Mouse (Mus musculus) ES-Bruce4 (cell line): ENCODE measurements around the gene Dusp2. TPM values are rescaled to one million over a fixed set of nuclear protein-coding genes. Genes with fewer than 3 reads are reported as not detected.

ENCODE experiments used
- H3K27ac ChIP-seq: 2 replicates; pipeline ENCODE4 v1.5.1; 2012; ENCODE audit warnings: low read length, inconsistent platforms; ENCODE audit not compliant: insufficient read depth
- H3K27me3 ChIP-seq: 2 replicates; pipeline ENCODE4 v1.6.1; 2012; ENCODE audit warnings: mild to moderate bottlenecking, low read length, inconsistent platforms; ENCODE audit not compliant: control insufficient read depth, poor library complexity, insufficient read depth, severe bottlenecking
- H3K36me3 ChIP-seq: 2 replicates; pipeline ENCODE4 v1.6.1; 2012; ENCODE audit warnings: inconsistent platforms, mild to moderate bottlenecking, low read length, moderate library complexity; ENCODE audit not compliant: control insufficient read depth, poor library complexity, insufficient read depth, severe bottlenecking
- H3K4me1 ChIP-seq: one replicate; pipeline ENCODE4 v1.8.1; 2011; ENCODE audit warnings: low read length; ENCODE audit not compliant: control insufficient read depth, insufficient read depth
- H3K4me3 ChIP-seq: 2 replicates; pipeline ENCODE4 v1.5.1; 2011; ENCODE audit warnings: low read depth, mild to moderate bottlenecking, low read length
- H3K9ac ChIP-seq: 2 replicates; pipeline ENCODE4 v1.6.1; 2012; ENCODE audit warnings: low read depth, mild to moderate bottlenecking, inconsistent platforms; ENCODE audit not compliant: poor library complexity, severe bottlenecking
- H3K9me3 ChIP-seq: replicated peaks from 2 replicates; pipeline ENCODE4 v1.6.1; 2012; ENCODE audit warnings: mild to moderate bottlenecking, low read length, inconsistent platforms; ENCODE audit not compliant: control insufficient read depth, poor library complexity, insufficient read depth, severe bottlenecking
- CTCF ChIP-seq: IDR thresholded peaks from one replicate; pipeline ENCODE4 v1.8.1; 2011; ENCODE audit warnings: low read depth, low read length
- EP300 ChIP-seq: IDR thresholded peaks from 2 replicates; pipeline ENCODE4 v1.6.1; 2011; ENCODE audit warnings: low read depth, low read length; ENCODE audit not compliant: insufficient read depth
- POLR2A ChIP-seq: IDR thresholded peaks from one replicate; pipeline ENCODE4 v1.8.1; 2011; ENCODE audit warnings: low read length; ENCODE audit not compliant: insufficient read depth
- polyA plus RNA-seq: library from polyadenylated mRNA; stranded (reverse); fragments of >200 nt; gene quantifications from 2 replicates; pipeline ENCODE4 v1.2.4, GENCODE M21; 2011; ENCODE audit warnings: low read depth; ENCODE audit not compliant: missing spikeins, insufficient read depth, insufficient read length

Gene Dusp2
- polyA plus RNA-seq, 1 experiment = 0.61 TPM

- Histone ChIP-seq H3K9ac (no peak overlapping the region), H3K36me3 (no peaks in the 10 kb centered on the region), H3K4me1 (no peaks in the 10 kb centered on the region), H3K27ac (no peak overlapping the region), H3K27me3 (no peaks in the 10 kb centered on the region), H3K4me3 (no peak overlapping the region), H3K9me3 (no peaks in the 10 kb centered on the region)
- TF ChIP-seq EP300 = no peak
- peak; percentile 55 for TF ChIP-seq CTCF
Observed at GRCm38 (mm10) chr2:127375759-127376341, 39.9 kb downstream of the Dusp2 start.

DNA sequence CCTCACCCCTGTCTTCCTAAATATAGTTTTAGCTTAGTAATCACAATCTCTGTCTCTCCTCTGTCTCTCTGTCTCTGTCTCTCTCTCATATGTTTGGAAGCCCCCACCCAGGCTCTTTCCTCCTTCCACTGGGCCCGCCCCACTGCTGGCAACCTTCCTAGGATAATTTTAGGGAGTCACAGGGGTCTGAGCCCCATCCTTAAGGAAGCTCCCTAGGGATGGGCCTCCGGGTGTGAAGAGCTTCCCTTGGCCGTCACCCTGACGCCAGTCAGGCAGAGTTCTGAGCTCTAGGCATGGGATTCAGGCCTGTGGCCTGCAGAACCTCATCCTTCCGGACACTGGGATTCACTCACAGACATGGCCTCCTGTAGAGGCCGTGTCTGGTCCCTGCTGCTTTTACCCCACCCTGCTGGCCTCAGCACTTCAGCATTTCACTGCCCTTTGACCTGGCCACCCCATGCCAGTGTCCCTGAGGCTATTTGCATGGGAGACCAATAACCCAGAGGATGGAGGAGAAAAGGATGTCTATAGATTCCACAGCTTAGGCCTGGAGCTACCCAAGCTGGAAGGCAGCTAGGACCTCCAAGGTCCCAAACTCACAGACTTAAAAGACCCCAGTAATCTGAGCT lies 40.6 kb downstream of the Dusp2 start:
- Histone ChIP-seq H3K4me3 (no peak overlapping the region), H3K27me3 (no peaks in the 10 kb centered on the region), H3K27ac (no peak overlapping the region), H3K4me1 (no peaks in the 10 kb centered on the region), H3K9me3 (no peaks in the 10 kb centered on the region), H3K36me3 (no peaks in the 10 kb centered on the region), H3K9ac (no peak overlapping the region)
- TF ChIP-seq EP300 (no peak), POLR2A (no peak), CTCF (no peak)

DNA sequence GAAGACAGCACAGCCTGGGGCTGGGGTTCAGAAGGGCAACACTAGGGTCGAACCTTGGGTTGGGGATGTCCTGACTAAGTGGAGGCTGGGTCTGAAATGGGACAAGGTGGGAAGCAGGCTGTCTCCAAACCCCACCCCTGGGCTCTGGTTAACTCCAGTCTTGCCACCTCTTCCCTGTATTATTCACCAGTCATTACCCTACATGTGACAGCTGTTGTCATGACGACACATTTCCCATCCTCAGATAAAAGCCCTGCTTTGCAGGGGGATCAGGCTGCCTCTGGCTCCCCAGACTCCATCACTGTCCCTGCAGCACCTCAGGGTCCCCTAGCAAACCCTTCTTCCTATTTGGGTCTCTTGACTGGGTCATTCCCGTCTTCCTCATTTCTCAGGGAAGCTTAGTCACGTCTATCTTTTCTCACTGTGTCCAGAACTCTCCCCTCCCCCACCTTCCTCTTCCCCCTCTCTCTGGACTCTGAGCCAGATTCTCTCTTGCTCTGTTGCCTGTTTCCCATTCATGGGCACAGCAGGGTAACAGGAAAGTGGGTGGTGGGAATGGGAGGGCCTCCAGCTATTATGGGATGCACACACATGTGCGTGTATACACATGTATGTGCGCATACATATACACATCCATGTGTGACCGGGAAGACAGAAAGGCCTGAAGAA lies 42.1 kb downstream of the Dusp2 start:
- H3K27ac ChIP-seq = no peak overlapping the region
- H3K9ac ChIP-seq = no peak overlapping the region
- no peak for TF ChIP-seq CTCF
- TF ChIP-seq POLR2A = no peak
- no peak for TF ChIP-seq EP300

GRCm38 (mm10) chr2:127378611-127378990 lies 42.6 kb downstream of the Dusp2 start:
- H3K27me3 ChIP-seq = no peaks in the 10 kb centered on the region
- no peaks in the 10 kb centered on the region for H3K4me1 ChIP-seq
- TF ChIP-seq EP300 (no peak), CTCF (no peak), POLR2A (no peak)
- no peak overlapping the region for H3K27ac ChIP-seq
- no peak overlapping the region for H3K4me3 ChIP-seq
- no peaks in the 10 kb centered on the region for H3K36me3 ChIP-seq
- no peak overlapping the region for H3K9ac ChIP-seq
- H3K9me3 ChIP-seq = no peaks in the 10 kb centered on the region

More for the DNA sequence above, 42.1 kb downstream of the Dusp2 start:
- Histone ChIP-seq H3K4me3 (no peak overlapping the region), H3K4me1 (no peaks in the 10 kb centered on the region), H3K9me3 (no peaks in the 10 kb centered on the region), H3K36me3 (no peaks in the 10 kb centered on the region), H3K27me3 (no peaks in the 10 kb centered on the region)

GRCm38 (mm10) chr2:127379250-127379649 lies 43.3 kb downstream of the Dusp2 start:
- no peaks in the 10 kb centered on the region for H3K9me3 ChIP-seq
- no peak overlapping the region for H3K27ac ChIP-seq
- H3K27me3 ChIP-seq = no peaks in the 10 kb centered on the region
- TF ChIP-seq CTCF = no peak
- TF ChIP-seq EP300 = no peak
- no peak for TF ChIP-seq POLR2A
- H3K9ac ChIP-seq = no peak overlapping the region
- no peaks in the 10 kb centered on the region for H3K4me1 ChIP-seq
- no peaks in the 10 kb centered on the region for H3K36me3 ChIP-seq
- H3K4me3 ChIP-seq = no peak overlapping the region

- Histone ChIP-seq H3K27me3 (no peaks in the 10 kb centered on the region), H3K9me3 (no peaks in the 10 kb centered on the region), H3K36me3 (no peaks in the 10 kb centered on the region), H3K4me3 (no peak overlapping the region), H3K4me1 (no peaks in the 10 kb centered on the region), H3K27ac (no peak overlapping the region), H3K9ac (no peak overlapping the region)
- no peak for TF ChIP-seq EP300
- no peak for TF ChIP-seq POLR2A
- TF ChIP-seq CTCF = no peak
Observed at GRCm38 (mm10) chr2:127383881-127384280, 47.9 kb downstream of the Dusp2 start.
